Mouse (Mus musculus) testis, adult 2 months (tissue): ENCODE results near the gene Pskh1.

Experiments used
- CTCF ChIP-seq: fragments of 200-500 bp; IDR thresholded peaks from 2 replicates; pipeline ENCODE4 v1.5.1; 2012; ENCODE audit warnings: low read depth, mild to moderate bottlenecking, inconsistent platforms, low read length, moderate library complexity; ENCODE audit not compliant: control insufficient read depth, insufficient read depth, insufficient replicate concordance
- POLR2A ChIP-seq: fragments of 200-500 bp; IDR thresholded peaks from 2 replicates; pipeline ENCODE4 v1.6.1; 2012; ENCODE audit warnings: low read depth, mild to moderate bottlenecking, inconsistent platforms, low read length, moderate library complexity; ENCODE audit not compliant: control insufficient read depth

DNA sequence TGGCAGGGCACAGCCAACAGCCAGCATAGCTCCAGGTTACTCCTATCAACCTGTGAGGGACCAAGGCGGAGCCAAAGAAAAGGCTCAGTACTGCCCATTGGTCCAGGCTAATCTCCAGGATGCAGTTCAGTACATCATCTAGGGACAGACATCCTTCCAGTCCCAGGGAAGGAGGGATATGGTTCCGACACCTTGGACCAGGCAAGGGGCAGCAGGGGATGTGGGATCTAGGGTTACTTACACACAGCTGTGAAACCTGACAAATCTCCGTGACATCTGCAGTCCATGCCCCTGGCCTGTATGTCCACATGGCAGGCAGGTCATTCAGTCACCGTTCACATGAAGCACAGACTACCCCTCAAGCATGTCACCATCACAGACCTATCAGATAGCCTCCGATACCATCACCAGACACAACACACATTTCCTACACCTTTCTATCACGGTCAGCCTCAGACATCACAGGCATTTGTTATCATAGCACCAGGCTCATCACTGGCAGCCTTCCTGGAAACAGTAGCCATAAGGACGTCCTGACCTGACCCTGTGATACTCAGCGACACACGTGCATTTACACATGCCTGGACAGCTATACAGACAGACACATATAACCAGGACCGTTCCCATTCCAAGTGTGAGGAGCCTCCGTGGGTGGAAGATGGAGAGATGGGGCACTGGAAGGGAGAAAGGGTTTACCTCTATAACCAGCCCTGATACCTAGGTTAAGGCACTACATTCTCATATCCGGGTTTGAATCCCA is 64.4 kb downstream of the Pskh1 start:
- no peak for TF ChIP-seq POLR2A
- TF ChIP-seq CTCF: no peak
